Comparison of ENCODE assay signal across 23 mouse cellular contexts in genomic region chr3:152257528-152257927, GRCm38 (mm10). TPM values are rescaled to one million over a fixed set of nuclear protein-coding genes. Genes with fewer than 3 reads are reported as not detected.
A peak's percentile ranks its signal among the peaks of the same experiment; 100 is the strongest.
DNase-seq lines count a peak whose midpoint lies in the region; ATAC-seq and TF ChIP-seq lines count a peak whose summit lies in the region.
"Had no signal": no experiment of that assay in that cellular context is flagged by ENCODE, and none has a peak within 500 bp of the region (broad histone marks: within the 10 kb centered on the region; RNA-seq: fewer than 3 reads in every experiment).

No protein-coding gene starts in this region.

- ATAC-seq in heart, embryonic 13.5 days (ENCODE audit: extremely low read depth, insufficient number of reproducible peaks, low FRiP score, low TSS enrichment) = no peak
- no peak for ATAC-seq in heart, embryonic 16.5 days (replicated peaks; ENCODE audit: extremely low read depth, insufficient read depth, low FRiP score)
- ATAC-seq: forebrain, embryonic 14.5 days; forebrain, postnatal 0 days; hindbrain, postnatal 0 days; intestine, postnatal 0 days had no signal

- intact Hi-C loops in gastrocnemius, adult 2 months (cut with DNase I) = no loop called here
- intact Hi-C loops in gastrocnemius, postnatal 36 days (cut with DNase I) = no loop called here
- intact Hi-C loops in heart, postnatal 25 days (cut with DNase I) = no loop called here

- no peaks in the 10 kb centered on the region for H3K27me3 ChIP-seq in heart, embryonic 13.5 days (replicated peaks)
- no peaks in the 10 kb centered on the region for H3K27me3 ChIP-seq in heart, embryonic 16.5 days (ENCODE audit: control insufficient read depth, insufficient read depth, low read length)

- TF ChIP-seq CTCF in gastrocnemius, adult 2 months (IDR thresholded peaks at IDR 0.05) = no peak

- peaks cover 27% of the 10 kb centered on the region for H3K36me3 ChIP-seq in heart, embryonic 13.5 days
- peaks cover 10% of the 10 kb centered on the region for H3K36me3 ChIP-seq in heart, embryonic 16.5 days (ENCODE audit: control insufficient read depth, insufficient read depth)

- no peak overlapping the region for H3K4me2 ChIP-seq in heart, embryonic 13.5 days
- H3K4me2 ChIP-seq in heart, embryonic 16.5 days (ENCODE audit: low read depth, low read length) = peak overlapping the region; percentile 18; the same call in 1 of the 2 replicates
- H3K4me2 ChIP-seq: heart, embryonic 11.5 days; hindbrain, embryonic 14.5 days had no signal

- H3K27ac ChIP-seq in gastrocnemius, adult 2 months = peak overlapping the region; percentile 39; the same call in 1 of the 2 replicates
- H3K27ac ChIP-seq in heart, embryonic 13.5 days (replicated peaks) = no peak overlapping the region
- H3K27ac ChIP-seq in heart, embryonic 16.5 days (ENCODE audit: low read length) = no peak overlapping the region
- H3K27ac ChIP-seq: hindbrain, embryonic 14.5 days; hindbrain, postnatal 0 days; kidney, postnatal 0 days had no signal

- 76% methylated on average over 3 of the region's 3 CpGs for WGBS in heart, embryonic 13.5 days
- WGBS in heart, embryonic 16.5 days = 80% methylated on average over 3 of the region's 3 CpGs

- H3K9ac ChIP-seq in heart, embryonic 13.5 days = peak overlapping the region; percentile 17; the same call in 1 of the 2 replicates
- 0 out of 2 replicates have a peak overlapping the region, but pooled peaks have one; percentile 5 for H3K9ac ChIP-seq in heart, embryonic 16.5 days (ENCODE audit: low read length)
- H3K9ac ChIP-seq: forebrain, postnatal 0 days; hindbrain, embryonic 14.5 days had no signal

- no peak for DNase-seq in gastrocnemius, adult 2 months
- DNase-seq in gastrocnemius, postnatal 36 days = no peak
- DNase-seq in heart, postnatal 4 days = no peak
- no peak for DNase-seq in heart, postnatal 25 days (ENCODE audit: low spot score)
- DNase-seq in brain, adult 2 months (ENCODE audit: low read depth, low spot score) = peak; percentile 23
- no peak for DNase-seq in cerebellum, adult 9-10 months
- DNase-seq: adrenal gland, adult 2 months; adrenal gland, postnatal 14 days; cerebellum, adult 11-12 months; cerebellum, adult 8-10 months; cerebellum, postnatal 14 days; forebrain, postnatal 0 days; gastrocnemius, postnatal 25 days; kidney, adult 2 months had no signal

- H3K9me3 ChIP-seq in heart, embryonic 13.5 days = no peaks in the 10 kb centered on the region
- H3K9me3 ChIP-seq in heart, embryonic 16.5 days (replicated peaks; ENCODE audit: control insufficient read depth, low read length) = no peaks in the 10 kb centered on the region

- peaks cover 55% of the 10 kb centered on the region for H3K4me1 ChIP-seq in heart, embryonic 13.5 days
- peaks cover 36% of the 10 kb centered on the region for H3K4me1 ChIP-seq in heart, embryonic 16.5 days (ENCODE audit: control insufficient read depth, insufficient read depth, low read length)

- no peak overlapping the region; the same call in 1 of the 2 replicates for H3K4me3 ChIP-seq in gastrocnemius, adult 2 months
- H3K4me3 ChIP-seq in heart, embryonic 13.5 days = no peak overlapping the region
- no peak overlapping the region for H3K4me3 ChIP-seq in heart, embryonic 16.5 days (ENCODE audit: low read length)

RNA-seq across cellular contexts. Expression of gene Nexn, which starts 8.6 kb away (rescaled TPM):
- total RNA-seq in gastrocnemius, adult 2 months (2021) = 100 to 1,000 TPM; 349 to 495 TPM
- 100 to 1,000 TPM; 345 to 363 TPM for total RNA-seq in gastrocnemius, postnatal 36 days (2021)
- 192 and 211 TPM in 2 replicates for polyA plus RNA-seq in heart, embryonic 13.5 days (2015; fragmentation: Nextera tagmentation; extraction: Ambion mirVana)
- 100 to 1,000 TPM; 281 to 301 TPM for total RNA-seq in heart, postnatal 4 days (2021)
- polyA plus RNA-seq in heart, embryonic 16.5 days (2015; fragmentation: Nextera tagmentation; extraction: Ambion mirVana) = 224 and 231 TPM in 2 replicates
- 100 to 1,000 TPM; 324 to 334 TPM for total RNA-seq in heart, postnatal 25 days (2021)
- total RNA-seq: granulocyte monocyte progenitor cell, adult 5-6 weeks had no signal
- polyA plus RNA-seq: adrenal gland, adult 2 months had no signal

RNA-seq across cellular contexts. Expression of gene Fubp1, which starts 47.3 kb away (rescaled TPM):
- 10 to 100 TPM; 30.1 to 36.8 TPM for total RNA-seq in gastrocnemius, adult 2 months (2021)
- 10 to 100 TPM; 21.5 to 30.1 TPM for total RNA-seq in gastrocnemius, postnatal 36 days (2021)
- 118 and 128 TPM in 2 replicates for polyA plus RNA-seq in heart, embryonic 13.5 days (2015; fragmentation: Nextera tagmentation; extraction: Ambion mirVana)
- 100 to 1,000 TPM in 1 of 2 experiments, 10 to 100 TPM in 1; 99.9 to 108 TPM for total RNA-seq in heart, postnatal 4 days (2021)
- polyA plus RNA-seq in heart, embryonic 16.5 days (2015; fragmentation: Nextera tagmentation; extraction: Ambion mirVana) = 116 and 124 TPM in 2 replicates
- 10 to 100 TPM; 54.6 to 58.4 TPM for total RNA-seq in heart, postnatal 25 days (2021)

RNA-seq across cellular contexts. Expression of gene Dnajb4, which starts 47.4 kb away (rescaled TPM):
- 10 to 100 TPM; 45.5 to 85.8 TPM for total RNA-seq in gastrocnemius, adult 2 months (2021)
- total RNA-seq in gastrocnemius, postnatal 36 days (2021) = 10 to 100 TPM; 46.6 to 52.2 TPM
- polyA plus RNA-seq in heart, embryonic 13.5 days (2015; fragmentation: Nextera tagmentation; extraction: Ambion mirVana) = 38.3 and 47.6 TPM in 2 replicates
- 10 to 100 TPM; 58.3 to 62.3 TPM for total RNA-seq in heart, postnatal 4 days (2021)
- polyA plus RNA-seq in heart, embryonic 16.5 days (2015; fragmentation: Nextera tagmentation; extraction: Ambion mirVana) = 49.1 and 57.7 TPM in 2 replicates
- 100 to 1,000 TPM in 1 of 2 experiments, 10 to 100 TPM in 1; 87.8 to 113 TPM for total RNA-seq in heart, postnatal 25 days (2021)
